Mouse (Mus musculus) MEL (cell line): ENCODE data around the gene Hist1h2bc. TPM values are rescaled to one million over a fixed set of nuclear protein-coding genes. Genes with fewer than 3 reads are reported as not detected.
A peak's percentile ranks its signal among the peaks of the same experiment; 100 is the strongest.

Experiments used
- DNase-seq: peaks from one replicate; pipeline ENCODE4 v3.0.0; 2011; ENCODE audit warnings: low read depth, low spot score
- H3K27ac ChIP-seq: 2 replicates; pipeline ENCODE4 v1.5.1; 2012; ENCODE audit warnings: low read depth, mild to moderate bottlenecking, control low read depth, low read length, moderate library complexity; ENCODE audit not compliant: control insufficient read depth
- H3K27me3 ChIP-seq, 2 experiments: fragments of 150-350 bp in 1 of 2; sonication (generic) in 1 of 2; 2 replicates each; pipeline ENCODE4 v1.6.1; 2012; ENCODE audit warnings: low read length in 2 of 2, mild to moderate bottlenecking in 2 of 2, improper control_type of control experiment in 1 of 2, moderate library complexity in 1 of 2; ENCODE audit not compliant: insufficient read depth in 2 of 2, control insufficient read depth in 1 of 2
- H3K36me3 ChIP-seq, 2 experiments: 2 replicates each; pipeline ENCODE4 v1.6.1; 2012 to 2014; ENCODE audit warnings: low read length in 2 of 2, improper control_type of control experiment in 1 of 2, inconsistent platforms in 1 of 2, mild to moderate bottlenecking in 1 of 2; ENCODE audit not compliant: insufficient read depth in 2 of 2, control insufficient read depth in 1 of 2
- H3K4me1 ChIP-seq, 2 experiments: fragments of 150-350 bp in 1 of 2; sonication (generic) in 1 of 2; 2 replicates each; pipeline ENCODE4 v1.6.1; 2012; ENCODE audit warnings: low read length in 2 of 2, improper control_type of control experiment in 1 of 2, mild to moderate bottlenecking in 1 of 2; ENCODE audit not compliant: insufficient read depth in 2 of 2, control insufficient read depth in 1 of 2
- H3K4me3 ChIP-seq, 2 experiments: fragments of 150-350 bp in 1 of 2; sonication (generic) in 1 of 2; 2 replicates each; pipeline ENCODE4 v1.5.1; 2012; ENCODE audit warnings: low read depth in 2 of 2, low read length in 2 of 2, mild to moderate bottlenecking in 2 of 2, moderate library complexity in 2 of 2, control low read depth in 1 of 2, improper control_type of control experiment in 1 of 2; ENCODE audit not compliant: control insufficient read depth in 1 of 2, insufficient read depth in 1 of 2
- H3K79me2 ChIP-seq: 2 replicates; pipeline ENCODE4 v1.6.1; 2012; ENCODE audit warnings: mild to moderate bottlenecking, low read length, moderate library complexity; ENCODE audit not compliant: control insufficient read depth, poor library complexity, insufficient read depth
- H3K9ac ChIP-seq: 2 replicates; pipeline ENCODE4 v1.6.1; 2012; ENCODE audit warnings: low read depth, mild to moderate bottlenecking, control low read depth, low read length, moderate library complexity; ENCODE audit not compliant: control insufficient read depth, poor library complexity, severe bottlenecking
- H3K9me3 ChIP-seq: fragments of 150-350 bp; sonication (generic); replicated peaks from 2 replicates; pipeline ENCODE4 v1.6.1; 2012; ENCODE audit warnings: mild to moderate bottlenecking, low read length, improper control_type of control experiment, moderate library complexity; ENCODE audit not compliant: insufficient read depth
- EP300 ChIP-seq, 2 experiments: IDR thresholded peaks; 2 replicates each; pipeline ENCODE4 v1.6.1; 2011; ENCODE audit warnings: improper control_type of control experiment in 2 of 2, low read length in 2 of 2, low read depth in 1 of 2, mild to moderate bottlenecking in 1 of 2
- GABPA ChIP-seq: IDR thresholded peaks from 2 replicates; pipeline ENCODE4 v1.6.1; 2012; ENCODE audit warnings: low read depth, mild to moderate bottlenecking, inconsistent platforms, low read length, improper control_type of control experiment, moderate library complexity
- HCFC1 ChIP-seq: IDR thresholded peaks from 2 replicates; pipeline ENCODE4 v1.6.1; 2012; ENCODE audit warnings: low read depth, mild to moderate bottlenecking, inconsistent platforms, low read length, improper control_type of control experiment, moderate library complexity
- MYB ChIP-seq: IDR thresholded peaks from 2 replicates; pipeline ENCODE4 v1.6.1; 2011; ENCODE audit warnings: mild to moderate bottlenecking, low read depth, low read length, improper control_type of control experiment
- MYC ChIP-seq: IDR thresholded peaks from 2 replicates; pipeline ENCODE4 v1.6.1; 2011; ENCODE audit warnings: low read depth, mild to moderate bottlenecking, low read length, improper control_type of control experiment, moderate library complexity
- POLR2A ChIP-seq, 2 experiments: IDR thresholded peaks; 2 replicates each; pipeline ENCODE4 v1.6.1; 2011 to 2012; ENCODE audit warnings: low read length in 2 of 2, mild to moderate bottlenecking in 2 of 2, control low read depth in 1 of 2, improper control_type of control experiment in 1 of 2, low read depth in 1 of 2, moderate library complexity in 1 of 2; ENCODE audit not compliant: control insufficient read depth in 1 of 2, insufficient read depth in 1 of 2, poor library complexity in 1 of 2
- POLR2AphosphoS2 ChIP-seq: IDR thresholded peaks from 2 replicates; pipeline ENCODE4 v1.6.1; 2011; ENCODE audit warnings: low read length, improper control_type of control experiment
- SMC3 ChIP-seq: IDR thresholded peaks from 2 replicates; pipeline ENCODE4 v1.6.1; 2011; ENCODE audit warnings: low read depth, low read length, improper control_type of control experiment
- TAL1 ChIP-seq: IDR thresholded peaks from 2 replicates; pipeline ENCODE4 v1.6.1; 2012; ENCODE audit warnings: mild to moderate bottlenecking, inconsistent platforms, low read length, moderate library complexity, mixed read lengths
- USF1 ChIP-seq: IDR thresholded peaks from 2 replicates; pipeline ENCODE4 v1.6.1; 2014; ENCODE audit warnings: low read depth, mild to moderate bottlenecking, inconsistent platforms, low read length, improper control_type of control experiment, moderate library complexity
- USF2 ChIP-seq, 2 experiments: IDR thresholded peaks; 2 replicates each; pipeline ENCODE4 v1.6.1; 2011 to 2012; ENCODE audit warnings: improper control_type of control experiment in 2 of 2, low read length in 2 of 2, borderline replicate concordance in 1 of 2, inconsistent platforms in 1 of 2, low read depth in 1 of 2, mild to moderate bottlenecking in 1 of 2; ENCODE audit not compliant: insufficient read depth in 1 of 2
- ZC3H11A ChIP-seq: IDR thresholded peaks from 2 replicates; pipeline ENCODE4 v1.6.1; 2012; ENCODE audit warnings: low read depth, mild to moderate bottlenecking, inconsistent platforms, low read length, improper control_type of control experiment
- ZMIZ1 ChIP-seq: IDR thresholded peaks from 2 replicates; pipeline ENCODE4 v1.6.1; 2012; ENCODE audit warnings: low read depth, mild to moderate bottlenecking, inconsistent platforms, low read length, improper control_type of control experiment, moderate library complexity
- ZNF384 ChIP-seq: IDR thresholded peaks from 2 replicates; pipeline ENCODE4 v1.6.1; 2012; ENCODE audit warnings: low read depth, mild to moderate bottlenecking, inconsistent platforms, low read length, improper control_type of control experiment
- polyA plus RNA-seq, 2 experiments: library from polyadenylated mRNA; stranded (reverse) in 1 of 2; unstranded in 1 of 2; fragments of >175 nt in 1 of 2; fragments of >200 nt in 1 of 2; gene quantifications; 2 replicates each; pipeline versions ENCODE4 v1.2.1 to v1.2.4; 2012; ENCODE audit warnings: low replicate concordance in 2 of 2, low read depth in 1 of 2; ENCODE audit not compliant: insufficient read length in 2 of 2, insufficient read depth in 1 of 2, missing spikeins in 1 of 2
- total RNA-seq: library from RNA; depleted of rRNA; stranded (reverse); fragments of 300-350 nt; gene quantifications from 2 replicates; pipeline ENCODE4 v1.2.3, GENCODE M21; 2012

Gene Hist1h2bc
- total and polyA plus RNA-seq, 3 experiments, result 3.1 to 694 TPM; not detected in 1

DNA sequence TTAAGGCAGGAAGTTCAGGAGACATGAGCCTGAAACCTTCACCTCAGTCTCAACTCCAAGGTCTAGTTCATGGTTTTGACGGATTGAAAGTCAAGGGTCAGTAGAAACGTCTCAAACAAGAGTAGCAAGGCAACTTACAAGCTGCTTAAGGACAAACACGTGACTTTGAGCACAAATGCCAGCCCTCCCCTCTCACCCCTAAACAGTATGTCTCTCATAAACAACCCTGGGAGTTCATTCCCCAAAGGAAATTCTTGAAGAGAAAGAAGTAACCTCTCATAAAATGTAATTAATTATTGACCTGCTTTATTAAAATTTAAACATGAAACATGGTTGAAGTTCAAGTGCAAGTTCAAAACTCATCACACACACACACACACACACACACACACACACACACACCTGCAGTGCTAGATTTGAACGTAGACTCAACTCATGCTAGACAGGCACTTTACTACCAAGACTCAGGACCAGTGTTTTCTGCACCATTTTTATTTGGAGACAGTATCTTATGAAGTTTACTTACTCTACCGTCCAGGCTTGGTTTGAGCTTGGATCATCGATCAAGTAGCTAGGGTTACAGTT is 9.9 kb downstream of the Hist1h2bc start:
- Histone ChIP-seq H3K4me1 (peaks cover 0 to 26% of the 10 kb centered on the region in 2 experiments; a peak in 2 of 4 replicates), H3K27ac (no peak overlapping the region)

DNA sequence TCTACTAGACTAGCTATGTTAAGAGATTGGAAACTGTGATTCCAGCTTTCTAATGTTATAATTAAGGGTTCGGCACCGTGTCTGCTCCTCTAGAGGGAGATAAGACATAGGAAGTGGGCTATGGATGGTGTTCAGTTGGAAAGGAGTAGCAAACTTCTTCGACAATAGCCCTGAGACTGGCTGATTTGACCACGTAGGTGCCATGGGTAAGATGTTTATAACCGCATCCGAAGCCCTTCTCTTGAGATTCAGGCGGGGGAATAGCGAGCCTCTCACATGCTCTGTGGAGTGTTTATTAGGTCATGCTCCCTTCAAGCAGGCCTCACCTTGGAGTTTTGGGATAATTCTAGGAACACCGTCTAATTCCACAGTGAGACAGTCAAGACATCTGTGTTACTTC is 11.0 kb downstream of the Hist1h2bc start:
- TF ChIP-seq POLR2A (IDR thresholded peaks at IDR 0.05; ENCODE audit: control insufficient read depth in 1 of 2, insufficient read depth in 1 of 2, low read depth in 1 of 2, low read length in 2 of 2, poor library complexity in 1 of 2) (no peak), GABPA (no peak), ZMIZ1 (no peak), HCFC1 (no peak), USF1 (no peak), MYB (no peak), SMC3 (no peak), MYC (no peak), POLR2AphosphoS2 (no peak), USF2 (IDR thresholded peaks at IDR 0.05; ENCODE audit: borderline replicate concordance in 1 of 2, insufficient read depth in 1 of 2, low read depth in 1 of 2, low read length in 2 of 2) (no peak)
- peaks cover 0 to 30% of the 10 kb centered on the region in 2 experiments; a peak in 2 of 4 replicates for H3K36me3 ChIP-seq
- no peaks in the 10 kb centered on the region; the same call in 1 of the 2 replicates for H3K79me2 ChIP-seq
- DNase-seq, result no peak
- H3K4me1 ChIP-seq, result peaks cover 0 to 19% of the 10 kb centered on the region in 2 experiments; a peak in 2 of 4 replicates
- no peak overlapping the region for H3K4me3 ChIP-seq
- H3K27ac ChIP-seq, result no peak overlapping the region
- no peak overlapping the region for H3K9ac ChIP-seq
- no peaks in the 10 kb centered on the region for H3K27me3 ChIP-seq
- H3K9me3 ChIP-seq, result no peaks in the 10 kb centered on the region

More for the DNA sequence above, 9.9 kb downstream of the Hist1h2bc start:
- Histone ChIP-seq H3K9me3 (no peaks in the 10 kb centered on the region), H3K4me3 (no peak overlapping the region), H3K36me3 (peaks cover 0 to 29% of the 10 kb centered on the region in 2 experiments; a peak in 2 of 4 replicates), H3K27me3 (no peaks in the 10 kb centered on the region), H3K79me2 (no peaks in the 10 kb centered on the region; the same call in 1 of the 2 replicates), H3K9ac (no peak overlapping the region)
- TF ChIP-seq EP300 (IDR thresholded peaks at IDR 0.05; ENCODE audit: low read depth in 1 of 2, low read length in 2 of 2), result no peak
- TF ChIP-seq ZC3H11A, result no peak
- no peak for TF ChIP-seq SMC3
- TF ChIP-seq TAL1, result no peak
- DNase-seq, result no peak

DNA sequence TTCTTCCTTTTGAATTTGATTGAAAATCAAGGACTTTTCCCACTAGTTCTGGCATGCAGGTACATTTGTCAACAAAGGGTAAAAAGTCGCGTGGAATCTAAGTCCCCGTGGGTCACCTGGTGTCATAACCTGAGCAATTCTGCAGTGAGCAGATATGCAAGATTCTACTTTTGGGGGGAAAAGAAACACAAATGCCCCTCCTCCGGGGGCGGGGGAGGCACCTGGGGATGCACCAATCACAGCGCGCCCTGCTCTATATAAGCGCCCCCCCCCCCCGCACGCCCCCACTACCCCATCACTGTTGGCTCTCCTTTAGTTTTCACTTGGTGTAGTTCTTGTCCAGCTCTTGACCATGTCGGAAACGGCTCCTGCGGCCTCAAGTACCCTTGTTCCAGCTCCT is 11.5 kb downstream of the Hist1h2bc start, which contains the start of gene Hist1h1t:
Gene Hist1h1t, plus strand, starts transcription at position 301 of the 400 bp plus-strand sequence.
- no peak for DNase-seq
- Histone ChIP-seq H3K4me1 (peaks cover 0 to 21% of the 10 kb centered on the region in 2 experiments; a peak in 2 of 4 replicates), H3K79me2 (no peaks in the 10 kb centered on the region; the same call in 1 of the 2 replicates), H3K9ac (peak within 1 kb of the TSS; percentile 65), H3K36me3 (peaks cover 0 to 35% of the 10 kb centered on the region in 2 experiments; a peak in 2 of 4 replicates), H3K9me3 (no peaks in the 10 kb centered on the region), H3K27me3 (no peaks in the 10 kb centered on the region), H3K27ac (peak within 1 kb of the TSS; percentile 92), H3K4me3 (peak within 1 kb of the TSS; percentile 12 to 19)
- no peak for TF ChIP-seq ZMIZ1
- no peak for TF ChIP-seq ZNF384
- no peak for TF ChIP-seq POLR2A (IDR thresholded peaks at IDR 0.05; ENCODE audit: control insufficient read depth in 1 of 2, insufficient read depth in 1 of 2, low read depth in 1 of 2, low read length in 2 of 2, poor library complexity in 1 of 2)
